Mouse (Mus musculus) ES-Bruce4 (cell line): Measurements from ENCODE around the gene Med14. TPM values are rescaled to one million over a fixed set of nuclear protein-coding genes. Genes with fewer than 3 reads are reported as not detected.

Source experiments
- H3K27ac ChIP-seq: 2 replicates; pipeline ENCODE4 v1.5.1; 2012; ENCODE audit warnings: low read length, inconsistent platforms; ENCODE audit not compliant: insufficient read depth
- H3K27me3 ChIP-seq: 2 replicates; pipeline ENCODE4 v1.6.1; 2012; ENCODE audit warnings: mild to moderate bottlenecking, low read length, inconsistent platforms; ENCODE audit not compliant: control insufficient read depth, poor library complexity, insufficient read depth, severe bottlenecking
- H3K36me3 ChIP-seq: 2 replicates; pipeline ENCODE4 v1.6.1; 2012; ENCODE audit warnings: inconsistent platforms, mild to moderate bottlenecking, low read length, moderate library complexity; ENCODE audit not compliant: control insufficient read depth, poor library complexity, insufficient read depth, severe bottlenecking
- H3K4me1 ChIP-seq: one replicate; pipeline ENCODE4 v1.8.1; 2011; ENCODE audit warnings: low read length; ENCODE audit not compliant: control insufficient read depth, insufficient read depth
- H3K4me3 ChIP-seq: 2 replicates; pipeline ENCODE4 v1.5.1; 2011; ENCODE audit warnings: low read depth, mild to moderate bottlenecking, low read length
- H3K9ac ChIP-seq: 2 replicates; pipeline ENCODE4 v1.6.1; 2012; ENCODE audit warnings: low read depth, mild to moderate bottlenecking, inconsistent platforms; ENCODE audit not compliant: poor library complexity, severe bottlenecking
- H3K9me3 ChIP-seq: replicated peaks from 2 replicates; pipeline ENCODE4 v1.6.1; 2012; ENCODE audit warnings: mild to moderate bottlenecking, low read length, inconsistent platforms; ENCODE audit not compliant: control insufficient read depth, poor library complexity, insufficient read depth, severe bottlenecking
- CTCF ChIP-seq: IDR thresholded peaks from one replicate; pipeline ENCODE4 v1.8.1; 2011; ENCODE audit warnings: low read depth, low read length
- EP300 ChIP-seq: IDR thresholded peaks from 2 replicates; pipeline ENCODE4 v1.6.1; 2011; ENCODE audit warnings: low read depth, low read length; ENCODE audit not compliant: insufficient read depth
- POLR2A ChIP-seq: IDR thresholded peaks from one replicate; pipeline ENCODE4 v1.8.1; 2011; ENCODE audit warnings: low read length; ENCODE audit not compliant: insufficient read depth
- polyA plus RNA-seq: library from polyadenylated mRNA; stranded (reverse); fragments of >200 nt; gene quantifications from 2 replicates; pipeline ENCODE4 v1.2.4, GENCODE M21; 2011; ENCODE audit warnings: low read depth; ENCODE audit not compliant: missing spikeins, insufficient read depth, insufficient read length

Gene Med14
- polyA plus RNA-seq, 1 experiment, result 46.2 TPM

GRCm38 (mm10) chrX:12759625-12760024, 2.2 kb downstream of the Med14 start:
- H3K4me3 ChIP-seq, result no peak overlapping the region

GRCm38 (mm10) chrX:12747886-12748285, 14.0 kb downstream of the Med14 start:
- Histone ChIP-seq H3K9me3 (no peaks in the 10 kb centered on the region), H3K4me1 (no peaks in the 10 kb centered on the region), H3K27ac (no peak overlapping the region), H3K4me3 (no peak overlapping the region), H3K9ac (no peak overlapping the region), H3K36me3 (no peaks in the 10 kb centered on the region; the same call in 1 of the 2 replicates), H3K27me3 (no peaks in the 10 kb centered on the region)
- TF ChIP-seq CTCF (no peak), EP300 (no peak), POLR2A (no peak)

More at GRCm38 (mm10) chrX:12759625-12760024, 2.2 kb downstream of the Med14 start:
- Histone ChIP-seq H3K36me3 (no peaks in the 10 kb centered on the region), H3K9me3 (no peaks in the 10 kb centered on the region), H3K9ac (no peak overlapping the region), H3K27me3 (no peaks in the 10 kb centered on the region), H3K27ac (no peak overlapping the region), H3K4me1 (no peaks in the 10 kb centered on the region)
- TF ChIP-seq POLR2A (no peak), CTCF (no peak), EP300 (no peak)

GRCm38 (mm10) chrX:12746729-12747128, 15.1 kb downstream of the Med14 start:
- H3K4me1 ChIP-seq, result no peaks in the 10 kb centered on the region
- H3K27me3 ChIP-seq, result no peaks in the 10 kb centered on the region
- no peak overlapping the region for H3K9ac ChIP-seq
- H3K4me3 ChIP-seq, result no peak overlapping the region
- no peaks in the 10 kb centered on the region for H3K9me3 ChIP-seq
- H3K27ac ChIP-seq, result no peak overlapping the region
- TF ChIP-seq CTCF (no peak), EP300 (no peak), POLR2A (no peak)
- H3K36me3 ChIP-seq, result no peaks in the 10 kb centered on the region; the same call in 1 of the 2 replicates

- no peak overlapping the region for H3K9ac ChIP-seq
- H3K9me3 ChIP-seq, result no peaks in the 10 kb centered on the region
- no peaks in the 10 kb centered on the region for H3K27me3 ChIP-seq
- no peaks in the 10 kb centered on the region for H3K4me1 ChIP-seq
- H3K27ac ChIP-seq, result no peak overlapping the region
- TF ChIP-seq CTCF, result no peak
- no peak overlapping the region for H3K4me3 ChIP-seq
- no peaks in the 10 kb centered on the region for H3K36me3 ChIP-seq
Observed at GRCm38 (mm10) chrX:12740396-12740795, 21.5 kb downstream of the Med14 start.

- Histone ChIP-seq H3K9me3 (no peaks in the 10 kb centered on the region), H3K4me1 (no peaks in the 10 kb centered on the region), H3K27ac (no peak overlapping the region), H3K27me3 (no peaks in the 10 kb centered on the region), H3K4me3 (no peak overlapping the region), H3K36me3 (peaks cover 4% of the 10 kb centered on the region; the same call in 1 of the 2 replicates), H3K9ac (no peak overlapping the region)
- TF ChIP-seq POLR2A, result no peak
- no peak for TF ChIP-seq EP300
- no peak for TF ChIP-seq CTCF
Observed at GRCm38 (mm10) chrX:12716036-12716435, 45.8 kb downstream of the Med14 start.

GRCm38 (mm10) chrX:12713796-12714195, 48.1 kb downstream of the Med14 start:
- Histone ChIP-seq H3K4me3 (no peak overlapping the region), H3K27ac (no peak overlapping the region), H3K9ac (no peak overlapping the region), H3K9me3 (no peaks in the 10 kb centered on the region), H3K27me3 (no peaks in the 10 kb centered on the region), H3K4me1 (no peaks in the 10 kb centered on the region), H3K36me3 (peaks cover 4% of the 10 kb centered on the region; the same call in 1 of the 2 replicates)
- TF ChIP-seq EP300, result no peak
- no peak for TF ChIP-seq CTCF
- TF ChIP-seq POLR2A, result no peak
